Mouse (Mus musculus) liver, embryonic 14.5 days (tissue): Measurements from ENCODE around the gene Rftn1.

Experiments
- CTCF ChIP-seq: IDR thresholded peaks from 2 replicates; pipeline ENCODE4 v1.5.1; 2016; ENCODE audit warnings: antibody characterized with exemption, low read depth, control low read depth
- EP300 ChIP-seq: IDR thresholded peaks from 2 replicates; pipeline ENCODE4 v1.6.1; 2016; ENCODE audit warnings: antibody characterized with exemption, low read depth

DNA sequence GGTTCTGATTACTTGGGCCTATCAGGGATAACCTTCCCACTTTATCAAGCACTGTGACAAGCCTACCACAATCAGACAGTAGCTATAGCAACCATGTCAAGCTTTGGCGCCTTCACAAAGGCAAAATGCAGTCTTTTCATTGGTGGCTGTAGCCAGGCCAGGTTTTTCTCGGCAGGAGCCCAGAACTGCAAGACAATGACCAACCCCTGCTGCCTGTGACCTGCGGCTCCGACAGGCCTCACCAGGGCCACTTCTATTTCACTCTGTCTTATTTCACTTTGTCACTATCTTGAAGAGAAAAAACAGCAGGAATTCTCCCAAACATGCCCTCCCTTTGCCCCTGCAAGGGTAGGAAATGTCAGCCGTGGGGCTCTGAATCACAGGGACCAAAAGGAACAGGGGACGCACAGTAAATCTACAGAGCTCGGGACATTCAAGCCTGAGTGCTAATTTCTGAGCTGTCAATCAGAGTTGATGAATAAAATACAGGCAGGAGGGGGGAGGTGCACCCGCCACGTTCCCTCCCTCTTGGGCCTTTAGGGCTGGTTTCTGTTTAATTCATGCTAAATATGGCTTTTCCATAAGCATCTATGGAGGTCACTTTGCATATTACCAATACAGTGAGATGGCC lies 183.6 kb downstream of the Rftn1 start:
- TF ChIP-seq CTCF (no peak), EP300 (no peak)
